Mouse (Mus musculus) liver, adult 2 months (tissue): Measurements from ENCODE around the gene Fsd1.

Experiments
- CTCF ChIP-seq: fragments of 200-500 bp; IDR thresholded peaks from 2 replicates; pipeline ENCODE4 v1.5.1; 2011; ENCODE audit warnings: low read depth, low read length, control low read depth
- POLR2A ChIP-seq: fragments of 200-500 bp; IDR thresholded peaks from 2 replicates; pipeline ENCODE4 v1.6.1; 2011; ENCODE audit warnings: low read length, control low read depth; ENCODE audit not compliant: insufficient read depth; ENCODE audit errors: extremely low read depth

GRCm38 (mm10) chr17:56034726-56035100 is 48.4 kb downstream of the Fsd1 start:
- no peak for TF ChIP-seq CTCF
- no peak for TF ChIP-seq POLR2A
